Mouse (Mus musculus): Measurements from ENCODE around the gene Hyal3.

The Hyal3 gene

DNA sequence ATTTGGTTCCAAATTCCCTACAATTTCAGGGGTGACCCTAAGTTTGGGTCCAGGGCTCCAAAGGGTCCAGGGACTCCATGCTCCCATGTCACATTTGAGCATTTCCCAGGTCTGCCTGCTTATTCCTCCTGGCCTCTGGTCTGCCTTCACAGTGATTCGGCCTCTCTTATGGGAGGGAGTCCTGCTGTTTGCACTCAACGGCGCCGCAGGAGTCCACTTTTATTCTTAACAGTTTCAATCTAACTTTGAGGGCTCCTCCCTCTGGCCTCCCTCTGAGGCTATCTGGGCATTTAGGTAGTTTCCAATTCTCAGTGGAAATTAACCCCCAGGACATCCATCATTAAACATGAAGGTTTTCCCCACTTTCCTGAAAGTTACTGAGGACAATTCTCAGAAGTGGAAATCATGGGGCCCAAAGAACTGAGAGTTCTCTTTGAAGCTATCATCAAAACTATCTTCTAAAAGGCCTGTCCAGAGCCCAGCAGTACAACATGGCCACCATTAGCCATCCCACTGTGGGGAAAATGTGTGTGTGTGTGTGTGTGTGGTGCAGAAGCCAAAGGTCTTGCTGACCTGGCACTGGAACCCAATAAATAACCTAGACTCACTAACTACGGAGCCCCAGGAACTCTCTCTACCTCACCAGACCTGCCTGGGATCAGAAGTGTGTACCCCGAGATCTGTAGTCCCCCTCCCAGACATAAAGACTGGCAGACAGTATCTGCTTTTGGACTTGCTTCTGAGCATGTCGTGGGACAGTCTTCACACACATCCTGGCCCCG lies 13.9 kb downstream of the Hyal3 start:
- no peak for DNase-seq (ENCODE audit: low spot score in 2 of 2)

DNA sequence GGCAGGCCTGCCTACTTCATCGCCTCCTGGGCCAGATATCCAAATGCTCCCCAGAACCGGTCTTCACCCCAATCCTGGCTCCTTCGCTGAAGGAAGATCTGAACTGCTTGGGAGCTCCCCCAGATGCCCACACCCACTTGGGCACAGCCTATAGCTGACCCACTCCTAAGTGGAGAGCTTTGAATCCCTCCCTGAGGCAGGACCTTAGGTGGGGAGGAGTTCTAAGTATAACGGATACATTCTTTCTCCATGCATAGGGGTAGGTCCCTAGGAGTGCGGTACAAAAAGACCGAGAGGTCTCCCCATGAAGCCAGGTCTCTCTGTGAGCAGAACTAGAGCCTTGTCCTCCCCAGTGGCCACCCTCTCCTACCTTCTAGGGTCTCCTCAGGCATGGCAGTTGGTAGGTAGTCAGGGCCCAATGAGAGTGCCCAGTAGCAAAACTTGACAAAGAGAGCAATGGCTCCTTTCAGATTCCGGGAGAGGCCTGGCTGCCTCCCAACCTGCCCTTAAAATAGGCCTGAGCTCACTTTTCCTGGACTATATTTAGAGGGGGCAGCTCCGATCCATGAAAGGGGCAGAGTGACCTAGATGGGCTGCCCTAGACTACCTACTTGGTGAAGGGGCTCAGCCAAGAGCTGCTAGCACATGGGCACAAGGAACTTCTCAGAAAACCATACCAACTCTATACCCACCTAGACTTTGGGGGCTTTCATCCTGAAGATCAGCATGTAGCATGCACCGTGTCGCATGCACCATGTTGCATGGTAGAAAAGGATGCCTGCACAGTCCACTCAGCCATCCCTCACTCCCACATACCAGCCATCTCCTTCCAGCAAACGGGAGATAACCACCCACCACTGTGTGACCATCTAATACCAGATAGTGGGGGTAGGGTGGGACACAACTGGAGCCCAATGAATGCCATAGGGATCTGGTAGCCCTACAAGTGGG lies 16.3 kb downstream of the Hyal3 start:
- DNase-seq (ENCODE audit: low spot score in 2 of 2) = no peak

DNA sequence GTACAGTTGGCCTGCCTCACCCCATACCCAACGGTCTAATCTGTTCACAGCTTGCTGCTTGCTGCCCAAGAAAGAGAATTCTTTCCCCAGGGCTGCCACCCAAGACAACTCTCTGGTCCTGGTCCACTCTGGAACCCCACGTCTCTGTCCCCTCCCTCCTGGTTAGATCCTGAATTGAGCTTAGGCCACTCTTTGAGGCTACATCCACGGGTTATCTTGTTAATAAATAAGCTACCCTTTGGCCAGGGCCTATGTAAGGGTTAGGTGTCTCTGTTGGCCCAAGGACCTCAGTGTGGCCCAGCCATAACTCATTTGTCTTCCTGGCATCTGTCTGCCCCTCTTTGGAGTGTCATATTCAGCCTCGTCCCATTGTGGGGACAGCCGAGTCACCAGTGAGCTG lies 17.8 kb downstream of the Hyal3 start:
- no peak for DNase-seq (ENCODE audit: low spot score in 2 of 2)

DNA sequence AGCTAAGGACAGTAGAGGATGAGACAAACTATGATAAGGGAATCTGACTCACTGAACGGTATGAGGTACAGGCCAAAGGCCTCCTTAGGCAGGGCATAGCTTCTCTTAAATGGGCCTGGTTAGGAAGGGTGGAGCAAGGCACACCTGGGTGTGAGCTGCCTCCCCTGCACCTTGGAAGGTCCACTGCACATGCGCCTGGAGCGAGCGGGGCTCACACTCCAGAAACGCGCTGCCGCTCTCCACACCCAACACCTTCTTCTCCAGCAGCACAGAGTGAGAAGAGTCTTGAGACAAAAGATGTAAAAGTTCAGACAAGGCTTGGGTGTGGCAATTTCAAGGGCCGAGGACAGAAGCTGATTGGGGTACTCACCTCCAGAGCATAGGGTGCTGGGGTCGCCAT lies 18.8 kb downstream of the Hyal3 start:
- no peak for DNase-seq (ENCODE audit: low spot score in 2 of 2)

DNA sequence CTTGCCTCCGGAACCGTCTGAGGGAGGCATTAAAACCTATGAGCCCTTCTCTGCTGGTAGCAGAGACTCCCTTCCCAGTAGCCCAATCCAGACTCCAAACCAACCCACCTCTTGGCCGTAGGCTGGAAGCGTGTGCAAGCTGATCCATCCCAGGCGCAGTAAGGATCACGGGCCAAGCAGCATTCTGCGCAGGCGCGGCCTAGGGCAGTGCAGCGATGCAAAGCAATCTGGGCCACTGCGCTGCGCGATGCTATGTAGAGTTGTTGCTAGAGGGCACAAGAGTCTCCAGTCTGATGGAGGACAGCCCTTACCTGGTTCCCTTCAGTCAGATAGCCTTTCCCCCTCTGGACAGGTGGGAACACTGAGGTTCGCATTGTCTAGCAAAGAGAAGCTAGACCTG lies 19.2 kb downstream of the Hyal3 start:
- DNase-seq (ENCODE audit: low spot score in 2 of 2) = no peak

DNA sequence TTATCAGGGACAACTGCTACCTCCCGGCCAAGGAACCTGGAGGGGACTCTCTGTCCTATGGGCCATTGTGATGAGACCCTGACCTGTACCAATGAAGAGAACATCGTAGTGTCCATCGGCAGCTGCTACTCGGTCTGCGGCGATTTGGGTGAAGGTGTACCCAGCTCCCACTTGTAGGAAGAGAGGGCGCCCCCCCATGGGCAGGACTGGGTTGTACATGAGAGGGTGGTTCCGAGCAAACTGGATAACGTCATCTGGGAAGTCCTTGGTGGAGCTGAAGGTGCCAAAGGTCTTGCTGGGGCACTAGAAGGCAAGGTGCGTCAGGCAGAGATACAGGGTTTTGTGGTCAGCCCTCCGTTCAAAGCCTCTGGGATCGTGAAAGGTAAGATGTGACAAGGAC lies 20.1 kb downstream of the Hyal3 start:
- DNase-seq (ENCODE audit: low spot score in 2 of 2) = peak in 1 of 2 experiments; percentile 35

DNA sequence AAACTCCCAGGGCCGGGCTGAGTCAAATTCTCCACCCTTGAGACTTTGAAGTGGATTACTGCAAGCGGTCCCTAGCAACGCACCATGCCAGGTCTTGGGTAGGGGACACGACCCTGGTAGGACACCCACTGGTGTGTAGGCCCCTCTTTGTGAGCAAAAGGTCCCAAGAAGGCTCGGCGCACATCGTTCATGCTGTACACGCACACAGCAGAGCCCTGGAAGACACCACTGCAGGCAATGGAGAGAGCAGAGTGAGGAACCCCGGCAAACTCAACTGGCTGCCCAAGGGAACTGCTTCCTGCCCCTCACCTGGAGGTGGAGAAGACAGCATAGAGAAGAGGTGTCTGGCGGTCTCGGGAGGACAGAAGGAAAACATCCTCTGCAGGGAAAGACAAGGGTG lies 20.7 kb downstream of the Hyal3 start:
- DNase-seq (ENCODE audit: low spot score in 2 of 2) = no peak

DNA sequence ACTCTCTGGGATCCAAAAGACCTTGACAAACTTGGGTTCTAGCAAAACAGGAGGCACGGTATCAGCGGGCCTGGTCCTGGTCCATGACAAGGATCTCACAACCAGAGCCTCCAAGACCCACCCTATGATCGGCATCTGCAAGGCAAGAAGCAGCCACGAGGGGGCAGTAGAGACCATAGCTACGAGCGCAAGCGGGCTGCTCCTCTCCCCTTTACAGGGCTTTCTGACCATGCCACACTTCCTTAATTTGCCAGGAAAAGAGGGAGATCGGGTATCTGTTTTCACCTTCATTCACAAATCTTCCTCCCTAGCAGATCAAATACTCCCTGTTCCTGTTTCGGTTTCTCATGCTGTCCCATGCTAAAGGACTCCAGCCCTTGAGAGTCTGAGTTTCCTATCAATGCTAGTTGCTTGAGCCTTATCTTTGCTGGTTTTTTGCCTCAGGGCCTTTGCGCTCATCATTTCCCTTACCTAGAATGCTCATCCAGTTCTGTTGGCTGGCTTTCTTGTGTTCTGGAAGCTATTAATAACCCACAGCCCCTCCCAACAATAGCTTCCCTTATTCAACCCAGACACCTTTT lies 21.5 kb downstream of the Hyal3 start:
- DNase-seq (ENCODE audit: low spot score in 2 of 2) = peak; percentile 80 to 96

DNA sequence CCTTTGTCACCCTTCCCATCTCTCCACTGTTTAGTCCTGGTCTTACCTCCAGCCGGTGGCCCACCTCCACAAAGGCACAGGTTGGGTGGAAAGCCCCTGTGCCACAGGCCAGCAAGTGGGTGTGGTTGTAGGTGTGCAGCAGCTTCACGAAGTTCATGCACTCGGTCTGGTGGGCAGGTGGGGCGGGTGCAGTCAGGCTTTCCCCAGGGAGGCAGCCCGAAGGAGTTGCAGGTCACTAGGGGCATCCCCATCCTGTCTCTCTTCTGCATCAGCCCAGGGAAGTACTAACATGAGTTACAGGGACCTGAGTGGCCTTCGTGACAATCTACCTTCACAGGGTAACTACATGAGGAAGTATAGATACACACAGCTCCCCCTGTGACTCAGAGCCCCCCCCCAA lies 22.6 kb downstream of the Hyal3 start:
- no peak for DNase-seq (ENCODE audit: low spot score in 2 of 2)

DNA sequence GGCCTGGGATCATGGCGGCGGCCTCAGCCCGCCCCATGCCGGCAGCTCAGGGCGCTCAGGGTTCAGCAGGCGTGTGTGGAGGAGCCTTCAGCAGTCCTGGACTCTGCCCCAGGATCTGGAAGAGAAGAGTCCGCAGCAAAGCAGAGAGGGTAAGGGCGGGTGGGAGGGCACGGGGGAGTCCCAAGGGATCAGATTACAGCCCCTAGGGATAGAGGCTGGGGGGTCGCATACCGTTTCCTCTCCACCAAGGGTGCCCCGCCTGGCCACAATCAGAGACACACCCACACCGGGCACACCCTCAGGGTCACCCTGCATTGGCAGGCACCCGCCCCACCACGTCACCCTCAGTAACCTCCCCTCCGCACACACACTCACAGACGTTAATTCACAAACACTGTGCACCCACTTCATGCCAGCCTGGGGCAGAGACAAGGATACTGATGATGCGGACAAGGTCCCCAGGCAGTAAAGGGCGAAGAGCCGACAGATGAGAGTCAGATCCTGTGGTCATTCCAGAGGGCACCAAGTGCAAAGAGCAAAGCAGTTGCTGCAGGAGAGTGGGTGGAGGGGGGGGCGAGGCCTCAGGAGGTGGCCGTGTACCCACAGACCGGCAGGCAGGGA lies 24.5 kb downstream of the Hyal3 start:
- no peak for DNase-seq (ENCODE audit: low spot score in 2 of 2)

DNA sequence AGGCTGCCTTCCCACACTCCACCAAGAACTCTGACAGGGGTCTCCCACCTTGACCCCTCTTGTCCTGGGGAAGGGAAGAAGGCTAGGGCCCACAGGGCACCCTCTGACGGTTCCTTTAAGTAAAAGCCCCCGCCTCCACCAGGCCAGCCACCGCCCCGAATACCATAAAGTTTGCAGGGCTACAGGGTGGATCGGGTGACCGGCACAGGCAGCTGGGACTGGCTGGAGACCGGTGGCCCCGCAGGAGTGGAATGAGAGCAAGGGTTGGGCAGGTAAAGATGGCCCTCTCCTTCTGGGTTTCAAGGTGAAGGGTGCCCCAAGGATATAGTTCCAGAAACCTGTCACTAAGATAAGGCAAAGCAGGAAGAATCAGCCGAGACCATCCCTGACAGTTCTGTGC lies 26.0 kb downstream of the Hyal3 start:
- no peak for DNase-seq (ENCODE audit: low spot score in 2 of 2)

DNA sequence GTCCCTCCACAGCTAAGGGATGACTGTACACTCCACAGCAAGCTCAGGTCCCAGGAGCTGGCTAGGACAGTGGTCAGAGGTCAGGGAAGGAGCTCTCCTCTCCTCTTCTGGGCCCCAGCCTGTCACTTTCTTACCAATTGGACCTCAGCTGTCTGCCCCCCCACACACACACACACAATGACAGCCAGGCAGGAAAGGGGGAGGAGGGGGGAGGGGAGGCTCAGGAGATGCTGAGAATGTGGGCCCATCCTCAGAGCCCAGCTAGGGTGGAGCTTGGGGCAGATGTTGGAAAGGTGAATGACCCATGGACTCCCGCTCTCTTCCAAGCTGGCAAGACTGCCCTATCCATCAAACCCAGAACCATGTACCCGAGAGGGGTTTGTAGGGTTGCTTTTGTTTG lies 26.4 kb downstream of the Hyal3 start:
- no peak for DNase-seq (ENCODE audit: low spot score in 2 of 2)

DNA sequence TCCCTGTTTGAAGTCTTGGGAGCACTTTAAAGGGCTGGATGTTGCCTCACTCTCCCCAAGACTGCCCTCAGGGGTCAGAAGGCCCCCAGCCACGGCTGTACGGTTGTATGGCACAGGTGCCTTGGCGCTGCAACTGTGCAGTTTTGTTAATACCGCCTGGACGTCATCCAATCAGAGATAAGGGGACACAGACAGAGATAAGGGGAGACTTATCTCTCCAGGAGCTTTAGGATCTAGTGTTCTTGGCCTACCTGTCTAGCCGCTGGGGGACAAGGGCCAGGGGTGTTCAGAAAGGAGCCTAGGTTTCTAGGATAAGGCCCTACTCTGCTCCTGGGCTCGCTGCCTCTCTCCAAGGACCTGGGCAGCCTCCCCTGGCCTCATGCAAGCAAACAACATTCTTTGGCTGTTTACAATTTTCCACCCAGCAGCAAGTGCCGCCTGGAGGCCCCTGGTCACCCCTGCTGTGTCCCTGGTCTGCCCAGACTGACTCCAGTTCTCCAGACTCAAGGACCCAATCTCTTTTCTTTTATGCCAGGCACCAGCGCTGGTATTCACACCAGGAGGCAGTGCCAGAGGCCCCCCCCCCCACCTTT lies 27.1 kb downstream of the Hyal3 start:
- no peak for DNase-seq (ENCODE audit: low spot score in 2 of 2)

DNA sequence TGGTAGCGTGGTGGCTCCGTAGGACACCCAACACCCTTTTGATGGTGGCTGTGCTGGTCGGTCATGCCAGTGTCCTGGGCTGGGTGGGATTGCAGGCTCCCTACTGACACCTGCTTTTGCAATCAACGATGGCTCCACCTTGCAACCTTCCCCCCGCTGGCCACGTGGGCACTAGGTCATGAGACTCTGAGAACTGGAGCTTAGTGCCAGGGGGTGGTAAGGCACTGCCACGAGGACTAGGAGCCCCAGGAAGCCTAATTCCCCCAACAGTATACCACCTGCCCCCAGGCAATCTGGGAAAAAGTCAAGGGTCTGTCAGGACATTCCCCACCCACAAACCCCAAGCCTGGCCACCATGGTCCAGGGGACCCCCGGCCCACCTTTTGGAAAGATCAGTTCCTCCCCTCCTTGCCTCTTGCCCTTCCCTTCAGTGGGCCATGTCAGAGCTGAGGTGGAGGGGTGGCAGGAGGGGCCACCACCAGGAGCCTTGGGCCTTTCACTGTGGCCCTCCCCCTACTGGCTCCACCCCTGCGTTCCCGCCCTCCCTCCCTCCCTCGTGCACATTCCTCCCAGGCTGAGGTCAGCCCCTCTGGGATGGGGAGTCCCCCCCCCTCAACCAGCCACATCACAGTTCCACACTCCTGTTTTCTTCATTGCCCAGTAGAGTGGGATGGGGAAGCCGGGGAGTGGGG lies 28.3 kb downstream of the Hyal3 start, which contains the start of gene Sema3b:
Sema3b (minus strand) TSS at position 489 of the 692 bp plus-strand sequence.
- DNase-seq (ENCODE audit: low spot score in 2 of 2) = no peak

DNA sequence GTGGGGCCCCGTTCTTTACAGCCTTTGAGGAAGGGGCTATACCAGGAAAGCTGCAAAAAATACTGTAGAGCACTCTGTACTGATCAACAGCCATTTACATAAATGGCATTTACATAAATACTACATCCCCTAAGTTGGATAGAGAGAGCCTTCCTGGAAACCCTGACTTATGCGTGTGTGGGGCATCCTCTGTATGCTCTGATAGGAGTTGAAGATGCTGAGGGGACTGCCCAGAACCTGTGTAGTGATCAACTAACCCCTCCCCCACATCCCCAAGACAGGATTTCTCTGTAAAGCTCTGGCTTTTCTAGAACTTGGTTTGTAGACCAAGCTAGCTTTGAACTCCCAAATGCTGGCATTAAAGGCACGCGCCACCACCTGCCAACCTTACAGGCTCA lies 28.8 kb downstream of the Hyal3 start:
- no peak for DNase-seq (ENCODE audit: low spot score in 2 of 2)

DNA sequence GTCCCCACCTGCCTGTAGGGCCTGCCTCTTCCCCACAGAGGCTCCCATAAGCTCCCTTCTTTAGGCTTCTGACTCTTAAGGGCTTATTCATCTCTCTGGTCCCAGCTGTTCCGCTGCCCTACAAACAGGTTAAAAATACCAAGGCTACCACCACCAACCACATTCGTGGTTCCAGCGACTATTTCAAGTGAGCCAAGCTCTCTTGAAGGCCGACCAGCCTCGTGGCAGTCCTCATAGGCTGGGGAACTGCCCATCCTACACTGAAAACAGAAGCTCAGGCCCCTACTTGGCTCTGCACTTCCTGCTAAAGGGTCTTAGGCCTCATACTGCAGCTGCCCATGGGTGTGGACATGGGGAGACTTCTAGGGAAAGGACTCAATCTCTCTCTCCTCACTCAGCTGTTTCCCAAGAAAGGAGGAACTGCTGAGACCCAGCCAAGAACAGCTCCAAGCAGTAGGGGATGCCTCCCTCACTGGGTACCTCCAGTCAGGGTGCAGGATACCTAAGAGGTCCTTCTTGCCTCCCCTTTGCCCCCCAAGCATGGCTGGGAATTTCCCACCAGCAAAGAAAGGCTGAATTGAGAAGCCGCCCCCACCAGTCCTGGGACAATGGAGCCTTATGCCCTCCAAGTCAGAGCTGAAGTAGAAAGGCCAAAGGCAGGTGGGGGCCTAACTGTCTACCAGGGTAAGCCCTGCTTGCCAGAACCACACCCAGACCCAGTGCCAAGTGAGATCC lies 31.0 kb downstream of the Hyal3 start:
- no peak for DNase-seq (ENCODE audit: low spot score in 2 of 2)

DNA sequence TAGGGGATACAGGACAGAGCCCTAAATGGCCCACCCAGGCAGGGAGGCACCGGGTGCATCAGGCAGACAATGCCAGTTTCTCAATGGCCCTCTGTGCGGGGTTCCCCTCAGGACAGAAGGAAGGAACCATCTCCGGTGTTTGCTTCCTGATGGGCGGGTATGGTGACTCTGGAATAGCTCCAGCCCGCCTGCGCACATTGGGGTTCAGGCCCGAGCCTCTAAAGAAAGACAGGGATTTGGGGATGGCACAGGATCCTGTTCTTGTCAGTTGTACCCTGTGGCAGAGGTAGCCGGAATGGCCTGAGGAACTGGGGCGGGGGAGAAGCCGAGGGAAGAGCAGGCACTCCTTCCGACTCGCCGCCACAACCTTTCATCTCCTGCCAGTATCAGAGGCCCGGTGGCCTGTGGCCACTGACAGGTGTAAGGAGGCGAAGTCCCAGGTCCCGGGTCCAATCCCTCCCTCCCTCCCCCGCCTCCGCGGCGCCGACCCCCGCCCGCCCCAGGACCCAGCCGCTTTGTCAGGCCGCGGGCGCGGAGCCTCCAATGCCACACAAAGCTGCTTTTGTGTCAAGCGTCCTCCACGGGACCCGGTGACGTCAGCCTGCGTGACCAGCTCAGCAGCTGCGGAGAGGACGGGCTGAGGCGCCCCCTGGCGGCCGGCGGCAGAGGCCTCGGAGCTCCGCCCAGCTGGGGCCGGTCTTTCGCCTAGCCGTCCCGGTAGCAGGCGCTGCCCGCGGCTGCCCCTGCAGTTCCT lies 31.8 kb downstream of the Hyal3 start:
- peak; percentile 91 to 98 for DNase-seq (ENCODE audit: low spot score in 2 of 2)

DNA sequence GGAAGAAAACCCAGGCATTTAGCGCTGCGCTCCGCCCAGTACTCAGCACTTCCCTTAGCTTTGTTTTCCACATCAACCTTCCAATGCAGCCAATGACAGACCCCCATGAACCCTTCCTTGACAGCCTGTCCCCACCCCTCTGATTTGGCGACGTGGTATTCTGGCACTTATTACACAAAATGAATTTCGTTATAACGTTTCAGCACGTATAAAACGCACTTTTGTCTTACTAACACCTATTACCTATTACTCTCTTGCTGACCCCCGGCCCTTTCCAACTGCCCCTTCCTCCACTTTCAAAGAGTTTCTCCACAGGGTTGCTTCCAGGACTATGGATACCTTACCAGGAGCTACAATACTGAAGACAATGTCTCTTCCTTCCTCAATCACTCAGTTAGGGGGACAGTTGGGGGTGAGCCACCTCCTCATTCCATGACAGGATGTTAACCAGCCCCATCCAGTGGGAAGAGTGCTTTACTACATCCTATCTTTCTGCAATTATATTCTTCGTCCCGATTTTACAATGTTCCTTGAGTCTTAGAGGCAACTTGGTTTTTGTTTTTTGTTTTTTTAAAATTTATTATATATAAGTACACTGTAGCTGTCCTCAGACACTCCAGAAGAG lies 32.4 kb downstream of the Hyal3 start:
- no peak for DNase-seq (ENCODE audit: low spot score in 2 of 2)

DNA sequence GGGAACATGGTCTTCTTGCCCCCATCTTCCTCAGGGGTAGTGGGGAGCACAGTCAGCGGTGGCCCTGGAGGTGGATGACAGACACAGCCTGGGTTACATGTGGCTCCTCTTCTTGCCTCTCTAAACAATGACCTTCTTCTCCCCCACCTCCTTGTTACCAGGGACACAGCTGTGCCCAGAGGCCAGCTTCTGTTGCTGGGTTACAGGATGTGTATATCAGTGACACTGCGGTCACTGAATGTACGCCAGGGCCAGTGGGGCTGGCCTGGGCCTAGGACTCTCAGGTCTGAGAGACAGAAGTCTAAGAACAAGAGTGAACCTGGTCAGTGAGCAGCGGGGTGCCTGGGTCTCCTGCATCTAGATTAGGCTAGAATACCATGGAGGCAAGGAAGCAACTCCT lies 34.4 kb downstream of the Hyal3 start:
- DNase-seq (ENCODE audit: low spot score in 2 of 2) = no peak
